Mouse (Mus musculus) brain, embryonic 14.5 days (tissue): ENCODE results near the gene Txn2.

Experiments used
- CTCF ChIP-seq: fragments of 200-500 bp; IDR thresholded peaks from 2 replicates; pipeline ENCODE4 v1.5.1; 2012; ENCODE audit warnings: inconsistent platforms, mild to moderate bottlenecking, moderate library complexity, borderline replicate concordance; ENCODE audit not compliant: insufficient read depth, insufficient read length; ENCODE audit errors: extremely low read depth
- POLR2A ChIP-seq: fragments of 200-500 bp; IDR thresholded peaks from 2 replicates; pipeline ENCODE4 v1.6.1; 2012; ENCODE audit warnings: mild to moderate bottlenecking, inconsistent platforms, borderline replicate concordance; ENCODE audit not compliant: poor library complexity, insufficient read depth, insufficient read length, severe bottlenecking; ENCODE audit errors: extremely low read depth

DNA sequence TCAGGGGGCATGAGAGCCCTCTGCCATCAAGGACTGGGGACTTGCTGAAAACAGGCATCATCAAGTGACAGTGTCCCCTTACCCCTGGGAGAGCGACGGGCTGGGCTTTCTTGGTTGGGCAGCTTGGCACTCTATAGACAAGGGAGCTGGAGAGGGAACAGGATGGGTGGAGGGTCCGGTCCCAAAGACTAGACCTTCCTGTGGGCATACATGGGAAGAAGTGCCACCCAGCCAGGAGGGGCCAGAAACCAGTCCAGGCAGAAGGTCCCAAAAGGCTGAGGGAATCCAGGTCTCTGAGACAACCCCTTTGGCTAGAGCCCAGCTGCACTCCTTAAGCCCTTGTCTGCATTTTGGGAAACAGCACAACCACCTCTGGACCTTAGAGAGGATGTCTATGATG is 14.3 kb downstream of the Txn2 start:
- TF ChIP-seq CTCF (no peak), POLR2A (no peak)
